Mouse (Mus musculus) neural tube, embryonic 13.5 days (tissue): ENCODE measurements around the gene Gnai3. TPM values are rescaled to one million over a fixed set of nuclear protein-coding genes. Genes with fewer than 3 reads are reported as not detected.

Experiments
- ATAC-seq: fragments of 200-750 bp; cut with Nextera tagmentation; 2 replicates; pipeline ENCODE4 v1.8.0; 2017; ENCODE audit warnings: low read depth, mild to moderate bottlenecking, moderate TSS enrichment, moderate library complexity
- H3K27ac ChIP-seq: fragments of 300-500 bp; sonication (generic); replicated peaks from 2 replicates; pipeline ENCODE4 v1.5.1; 2015; ENCODE audit warnings: moderate library complexity, mild to moderate bottlenecking, inconsistent platforms
- H3K27me3 ChIP-seq: fragments of 300-500 bp; sonication (generic); 2 replicates; pipeline ENCODE4 v1.6.1; 2015; ENCODE audit warnings: mild to moderate bottlenecking, inconsistent platforms
- H3K36me3 ChIP-seq: fragments of 300-500 bp; sonication (generic); 2 replicates; pipeline ENCODE4 v1.6.1; 2015; ENCODE audit warnings: mild to moderate bottlenecking, inconsistent platforms
- H3K4me1 ChIP-seq: fragments of 300-500 bp; sonication (generic); replicated peaks from 2 replicates; pipeline ENCODE4 v1.6.1; 2015; ENCODE audit warnings: inconsistent platforms
- H3K4me2 ChIP-seq: fragments of 300-500 bp; sonication (generic); 2 replicates; pipeline ENCODE4 v1.6.1; 2015; ENCODE audit warnings: inconsistent platforms, mild to moderate bottlenecking, moderate library complexity
- H3K4me3 ChIP-seq: fragments of 300-500 bp; sonication (generic); 2 replicates; pipeline ENCODE4 v1.5.1; 2015; ENCODE audit warnings: mild to moderate bottlenecking, inconsistent platforms
- H3K9ac ChIP-seq: fragments of 300-500 bp; sonication (generic); 2 replicates; pipeline ENCODE4 v1.6.1; 2015; ENCODE audit warnings: moderate library complexity, mild to moderate bottlenecking, inconsistent platforms
- H3K9me3 ChIP-seq: fragments of 300-500 bp; sonication (generic); 2 replicates; pipeline ENCODE4 v1.6.1; 2016; ENCODE audit warnings: inconsistent platforms
- WGBS: fragments of 180-500 bp; shearing (Covaris S2); methylation state at CpG from one replicate; pipeline ENCODE4 v1.1.7; 2015; 5-methylcytosine and 5-hydroxymethylcytosine counted together
- polyA plus RNA-seq: library from polyadenylated mRNA; unstranded; fragments of >200 nt; fragmentation: Nextera tagmentation; extraction: Ambion mirVana; gene quantifications from 2 replicates; pipeline ENCODE4 v1.2.1, GENCODE M21; 2015

The Gnai3 gene
- polyA plus RNA-seq, 1 experiment from 2014 or later, result 151 TPM

DNA sequence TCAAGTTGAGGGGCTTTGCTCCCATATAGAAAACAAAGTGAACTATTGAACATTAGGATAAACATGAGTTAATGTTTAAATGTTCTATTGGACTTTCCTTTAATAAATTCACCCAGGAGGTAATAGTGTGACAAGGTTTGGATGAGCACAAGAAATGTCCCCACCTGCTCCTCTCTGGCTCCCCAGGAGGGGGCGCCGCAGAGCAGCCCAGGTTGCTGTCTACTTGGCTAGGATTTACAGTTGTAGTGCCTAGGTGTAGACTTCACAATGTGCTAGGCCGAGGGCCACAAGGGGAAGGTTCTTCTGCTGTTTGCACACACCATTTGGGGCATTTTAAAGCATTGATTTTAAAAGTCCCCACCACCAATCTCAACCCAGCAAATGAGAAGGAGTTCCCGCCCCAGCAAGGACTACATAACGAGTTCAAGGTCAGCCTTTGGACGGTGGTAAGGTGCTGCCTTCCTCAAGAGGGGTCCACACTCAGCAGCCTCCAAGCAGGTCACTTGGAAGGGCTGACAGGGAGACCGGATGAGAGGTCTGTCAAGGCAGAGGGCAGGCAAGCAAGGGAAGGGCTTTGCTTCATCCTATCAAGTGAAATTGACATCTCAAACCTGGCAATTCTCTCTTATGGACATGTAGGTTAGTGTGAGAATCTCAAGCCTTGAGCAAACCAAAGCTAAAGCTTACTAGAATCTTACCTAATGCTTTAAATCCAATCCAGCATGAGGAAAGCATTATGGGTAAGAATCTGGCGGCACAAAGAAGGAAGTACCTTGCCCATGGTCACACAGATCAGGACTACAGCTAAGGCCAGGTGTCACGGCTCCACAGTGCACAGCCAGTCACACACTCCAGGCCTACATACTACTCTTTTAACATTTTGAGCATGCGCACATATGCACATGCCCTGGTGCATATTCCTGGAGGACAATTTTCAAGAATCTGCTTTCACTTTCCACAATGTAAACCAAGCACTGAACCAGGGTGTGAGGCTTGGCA, 75.4 kb downstream of the Gnai3 start:
- ATAC-seq, result no peak
- H3K9me3 ChIP-seq, result no peaks in the 10 kb centered on the region
- 68% methylated on average over 10 of the region's 10 CpGs for WGBS
- H3K4me2 ChIP-seq, result no peak overlapping the region
- H3K27ac ChIP-seq, result no peak overlapping the region
- no peaks in the 10 kb centered on the region for H3K27me3 ChIP-seq
- no peak overlapping the region for H3K9ac ChIP-seq
- peaks cover 21% of the 10 kb centered on the region for H3K36me3 ChIP-seq
- H3K4me1 ChIP-seq, result peaks cover 15% of the 10 kb centered on the region
- H3K4me3 ChIP-seq, result no peak overlapping the region

- Histone ChIP-seq H3K9ac (no peak overlapping the region), H3K27me3 (no peaks in the 10 kb centered on the region), H3K4me2 (no peak overlapping the region), H3K4me1 (peaks cover 15% of the 10 kb centered on the region), H3K36me3 (peaks cover 8% of the 10 kb centered on the region), H3K27ac (no peak overlapping the region), H3K9me3 (no peaks in the 10 kb centered on the region), H3K4me3 (no peak overlapping the region)
- WGBS, result 76% methylated on average over 13 of the region's 13 CpGs
- ATAC-seq, result no peak
Observed at GRCm38 (mm10) chr3:108069231-108069870, 76.6 kb downstream of the Gnai3 start.

GRCm38 (mm10) chr3:108068826-108069225, 77.1 kb downstream of the Gnai3 start:
- H3K9ac ChIP-seq, result no peak overlapping the region
- no peaks in the 10 kb centered on the region for H3K9me3 ChIP-seq
- 17% methylated on average over 1 of the region's 1 CpGs for WGBS
- H3K4me2 ChIP-seq, result no peak overlapping the region
- H3K27ac ChIP-seq, result no peak overlapping the region
- H3K4me3 ChIP-seq, result no peak overlapping the region
- H3K27me3 ChIP-seq, result no peaks in the 10 kb centered on the region
- H3K4me1 ChIP-seq, result peaks cover 10% of the 10 kb centered on the region
- H3K36me3 ChIP-seq, result 0 out of 2 replicates have a peak, but pooled peaks cover 4% of the 10 kb centered on the region
- no peak for ATAC-seq

- no peaks in the 10 kb centered on the region for H3K9me3 ChIP-seq
- WGBS, result 66% methylated on average over 6 of the region's 6 CpGs
- no peak for ATAC-seq
- no peak overlapping the region for H3K9ac ChIP-seq
- H3K36me3 ChIP-seq, result 0 out of 2 replicates have a peak, but pooled peaks cover 4% of the 10 kb centered on the region
- H3K4me1 ChIP-seq, result no peaks in the 10 kb centered on the region
- H3K27me3 ChIP-seq, result no peaks in the 10 kb centered on the region
- H3K27ac ChIP-seq, result no peak overlapping the region
- H3K4me2 ChIP-seq, result no peak overlapping the region
- H3K4me3 ChIP-seq, result no peak overlapping the region
Observed at GRCm38 (mm10) chr3:108067370-108067934, 78.5 kb downstream of the Gnai3 start.

DNA sequence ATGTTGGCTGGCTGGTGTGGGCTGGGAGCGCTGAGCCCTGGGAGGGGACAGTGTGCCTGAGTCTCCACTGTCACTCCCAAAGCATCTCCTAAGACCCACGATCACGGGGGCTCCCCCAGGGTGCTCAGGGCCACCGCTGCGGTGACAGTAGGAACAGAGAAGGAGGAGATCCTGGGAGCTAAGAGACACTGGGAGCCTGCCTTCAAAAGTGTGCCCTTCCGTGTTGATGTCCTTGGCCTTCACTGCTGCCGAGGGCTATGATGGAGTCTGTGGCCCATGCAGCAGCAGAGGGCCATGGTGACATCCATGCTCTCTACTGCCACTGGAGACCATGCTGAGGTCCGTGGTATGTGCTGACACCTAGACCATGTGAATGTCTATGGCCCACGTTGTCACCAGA, 80.4 kb downstream of the Gnai3 start:
- Histone ChIP-seq H3K4me2 (no peak overlapping the region), H3K4me3 (no peak overlapping the region), H3K9ac (no peak overlapping the region), H3K4me1 (no peaks in the 10 kb centered on the region), H3K27ac (no peak overlapping the region), H3K27me3 (no peaks in the 10 kb centered on the region), H3K36me3 (no peaks in the 10 kb centered on the region), H3K9me3 (no peaks in the 10 kb centered on the region)
- no peak for ATAC-seq
- 78% methylated on average over 9 of the region's 9 CpGs for WGBS

DNA sequence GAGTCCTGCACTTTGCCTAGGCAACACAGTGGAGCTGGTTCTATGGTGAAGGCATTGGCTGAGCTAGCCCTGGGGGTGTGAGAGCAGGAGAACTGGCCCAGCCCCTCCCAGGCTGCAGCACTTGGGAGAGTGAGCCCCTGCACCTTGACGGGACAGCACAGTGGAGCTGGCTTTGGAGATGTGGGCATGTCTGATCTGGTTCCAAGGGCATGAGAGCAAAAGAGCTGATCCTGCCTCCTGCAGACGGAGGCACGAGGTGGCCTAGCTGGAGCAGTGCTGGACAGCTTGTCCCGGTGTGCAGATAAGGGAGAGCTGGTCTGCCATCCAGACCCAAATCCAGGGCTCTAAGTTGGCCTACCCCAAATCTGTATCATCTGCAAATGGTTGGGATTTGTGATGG, 81.3 kb downstream of the Gnai3 start:
- Histone ChIP-seq H3K4me3 (no peak overlapping the region), H3K9ac (no peak overlapping the region), H3K4me1 (no peaks in the 10 kb centered on the region), H3K9me3 (no peaks in the 10 kb centered on the region), H3K27me3 (no peaks in the 10 kb centered on the region), H3K4me2 (no peak overlapping the region), H3K36me3 (no peaks in the 10 kb centered on the region), H3K27ac (no peak overlapping the region)
- ATAC-seq, result no peak
- 85% methylated on average over 4 of the region's 4 CpGs for WGBS

DNA sequence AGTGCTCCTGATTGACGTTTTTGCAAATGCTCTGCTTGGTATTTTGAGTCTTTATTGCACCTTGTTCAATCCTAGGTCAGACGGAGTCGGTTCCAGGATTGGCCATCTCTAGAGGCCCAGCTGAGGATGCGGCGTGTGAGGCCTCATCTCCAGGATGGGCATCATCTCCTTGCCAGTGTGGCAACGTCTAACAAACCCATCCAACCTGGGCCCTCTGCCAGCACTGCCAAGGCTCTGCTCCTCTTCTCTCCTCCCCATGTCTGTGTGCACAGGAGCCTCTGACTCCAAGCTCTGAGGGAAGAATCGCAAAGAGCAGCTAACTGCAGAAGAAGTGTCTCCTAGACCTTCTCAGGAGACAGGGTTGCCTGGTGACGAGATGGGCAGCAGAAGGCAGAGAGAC, 83.3 kb downstream of the Gnai3 start:
- no peaks in the 10 kb centered on the region for H3K4me1 ChIP-seq
- H3K9me3 ChIP-seq, result no peaks in the 10 kb centered on the region
- H3K36me3 ChIP-seq, result no peaks in the 10 kb centered on the region
- H3K27me3 ChIP-seq, result no peaks in the 10 kb centered on the region
- no peak for ATAC-seq
- H3K4me2 ChIP-seq, result no peak overlapping the region
- no peak overlapping the region for H3K4me3 ChIP-seq
- H3K27ac ChIP-seq, result no peak overlapping the region
- H3K9ac ChIP-seq, result no peak overlapping the region
- 84% methylated on average over 8 of the region's 8 CpGs for WGBS

GRCm38 (mm10) chr3:108061420-108061819, 84.5 kb downstream of the Gnai3 start:
- WGBS, result 24% methylated on average over 7 of the region's 7 CpGs
- Histone ChIP-seq H3K27me3 (no peaks in the 10 kb centered on the region), H3K36me3 (no peaks in the 10 kb centered on the region), H3K9ac (no peak overlapping the region), H3K9me3 (no peaks in the 10 kb centered on the region), H3K4me3 (no peak overlapping the region), H3K4me1 (no peaks in the 10 kb centered on the region), H3K4me2 (0 out of 2 replicates have a peak overlapping the region, but pooled peaks have one; percentile 18), H3K27ac (no peak overlapping the region)
- no peak; the same call in 1 of the 2 replicates for ATAC-seq

Other genes starting within 250 kb of the Gnai3 start
- gene Gstm7, start 214.3 kb downstream of the Gnai3 start, polyA plus RNA-seq, result 98.5 and 102 TPM in 2 replicates
- gene Gstm6, start 202.4 kb downstream of the Gnai3 start, polyA plus RNA-seq, result 11.5 and 14.8 TPM in 2 replicates
- not detected in 2 replicates for gene Gstm3, start 176.9 kb downstream of the Gnai3 start, polyA plus RNA-seq
- 10.3 and 10.9 TPM in 2 replicates for gene Gstm2, start 159.7 kb downstream of the Gnai3 start, polyA plus RNA-seq
- gene Gstm1, start 128.2 kb downstream of the Gnai3 start, polyA plus RNA-seq, result 67.1 and 73.6 TPM in 2 replicates
- gene Gstm4, start 101.3 kb downstream of the Gnai3 start, polyA plus RNA-seq, result 13.9 and 15.5 TPM in 2 replicates
- 56.3 and 56.7 TPM in 2 replicates for gene Ampd2, start 59.5 kb downstream of the Gnai3 start, polyA plus RNA-seq
- gene Gnat2, start 53.4 kb downstream of the Gnai3 start, polyA plus RNA-seq, result 0.08 and 0.36 TPM in 2 replicates
- 3.3 and 4.2 TPM in 2 replicates for gene Gpr61, start 8.7 kb upstream of the Gnai3 start, polyA plus RNA-seq
- gene Amigo1, start 40.2 kb upstream of the Gnai3 start, polyA plus RNA-seq, result 16.6 and 21.9 TPM in 2 replicates
- gene Cyb561d1, start 55.1 kb upstream of the Gnai3 start, polyA plus RNA-seq, result 3.9 and 4.3 TPM in 2 replicates
- 24.5 and 26.0 TPM in 2 replicates for gene Atxn7l2, start 64.8 kb upstream of the Gnai3 start, polyA plus RNA-seq
- gene Sypl2, start 80.5 kb upstream of the Gnai3 start, polyA plus RNA-seq, result 0.14 and 0.71 TPM in 2 replicates
- gene Psma5, start 110.8 kb upstream of the Gnai3 start, polyA plus RNA-seq, result 242 and 259 TPM in 2 replicates
- 19.4 and 20.4 TPM in 2 replicates for gene Sort1, start 137.9 kb upstream of the Gnai3 start, polyA plus RNA-seq
- gene Mybphl, start 218.8 kb upstream of the Gnai3 start, polyA plus RNA-seq, result not detected in 2 replicates
- gene Psrc1, start 237.7 kb upstream of the Gnai3 start, polyA plus RNA-seq, result 10.9 and 11.9 TPM in 2 replicates